Mouse (Mus musculus) megakaryocyte, embryonic 14.5 days (primary cell): ENCODE results near the gene Adamts4.

Source experiments
- FLI1 ChIP-seq: IDR thresholded peaks from 2 replicates; pipeline ENCODE4 v1.6.1; 2012; ENCODE audit warnings: low read length, inconsistent platforms, mixed read lengths
- GATA1 ChIP-seq: IDR thresholded peaks from 3 replicates; pipeline ENCODE4 v1.6.1; 2012; ENCODE audit warnings: mixed read lengths, low read length, inconsistent platforms, borderline replicate concordance

DNA sequence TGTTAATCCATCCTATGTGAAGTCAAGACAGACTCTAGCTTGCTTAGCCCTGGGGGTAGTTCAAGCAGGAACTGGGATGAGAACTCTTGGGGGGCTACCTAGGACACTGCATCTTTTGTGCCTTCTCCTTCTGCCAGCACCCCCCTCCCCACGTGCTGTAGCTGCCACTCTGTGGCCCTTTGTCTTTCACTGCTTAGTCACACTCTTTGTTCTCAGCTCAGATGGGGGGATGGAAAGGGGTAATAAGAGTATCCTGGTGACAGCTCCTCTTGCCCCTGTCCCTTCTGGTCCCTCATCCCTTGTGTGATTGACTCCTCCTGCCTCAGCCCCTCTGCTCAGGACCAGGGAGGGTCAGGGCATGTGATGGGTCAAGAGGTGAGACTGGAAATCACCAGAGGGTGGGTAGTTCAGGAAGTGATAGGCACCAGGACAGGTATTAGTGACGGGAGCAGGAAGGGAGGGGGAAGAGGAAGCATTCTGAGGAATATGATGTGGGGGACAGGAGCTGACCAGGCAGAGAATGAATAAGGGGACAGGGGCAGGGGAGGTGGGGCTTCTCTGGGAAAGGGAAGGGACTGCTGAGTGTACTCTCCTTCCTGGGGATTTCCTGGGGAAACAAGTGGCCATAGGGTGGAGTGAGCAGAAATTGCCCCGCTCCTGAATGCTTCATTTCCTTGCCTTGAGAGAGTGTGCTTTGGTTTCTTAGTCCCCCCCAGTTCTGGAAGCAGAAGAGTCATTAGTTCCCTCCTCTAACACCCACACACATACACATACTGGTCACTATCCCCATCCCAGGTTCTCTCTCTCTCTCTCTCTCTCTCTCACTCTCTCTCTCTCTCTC lies 1.6 kb upstream of the Adamts4 start:
- no peak for TF ChIP-seq GATA1
- TF ChIP-seq FLI1: no peak
